Mouse (Mus musculus): ENCODE measurements around the gene Faf2. TPM values are rescaled to one million over a fixed set of nuclear protein-coding genes. Genes with fewer than 3 reads are reported as not detected.

Gene Faf2
- total and polyA plus RNA-seq, 3 experiments = 40.8 to 51.7 (median 43.7) TPM

DNA sequence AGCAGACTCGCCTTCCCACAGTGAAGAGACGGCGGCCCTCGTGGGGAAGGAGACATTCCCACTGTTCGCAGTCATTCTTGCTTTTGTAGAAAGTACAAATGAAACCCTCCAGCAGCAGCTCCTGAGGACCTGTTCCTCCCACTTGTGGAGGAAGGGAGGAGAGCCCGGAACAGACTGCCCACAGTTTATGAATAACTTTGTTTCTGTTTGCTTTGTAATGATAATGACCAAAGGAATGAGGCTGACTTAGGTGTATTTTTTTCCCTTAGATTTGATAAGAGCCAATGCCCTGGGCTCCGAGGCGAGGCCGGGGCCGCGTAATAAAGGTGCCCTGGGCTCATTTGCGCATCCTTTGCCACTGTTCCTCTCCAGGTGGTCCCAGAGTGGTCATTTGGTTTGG lies 39.8 kb downstream of the Faf2 start:
- Histone ChIP-seq H3K4me3 (replicated peaks in 1 of 3; ENCODE audit: low read depth in 2 of 3, low read length in 2 of 3, poor library complexity in 1 of 3) (no peak overlapping the region), H3K27me3 (replicated peaks) (no peaks in the 10 kb centered on the region), H3K27ac (ENCODE audit: insufficient read depth, low read depth) (no peak overlapping the region), H3K4me1 (ENCODE audit: control insufficient read depth in 1 of 2, insufficient read depth in 2 of 2) (no peaks in the 10 kb centered on the region), H3K79me2 (replicated peaks; ENCODE audit: control insufficient read depth, extremely low read depth, insufficient read depth, poor library complexity, severe bottlenecking) (no peaks in the 10 kb centered on the region), H3K9me3 (replicated peaks; ENCODE audit: low read length) (no peaks in the 10 kb centered on the region), H3K9ac (ENCODE audit: insufficient read depth, low read depth) (no peak overlapping the region), H3K36me3 (replicated peaks in 1 of 2; ENCODE audit: control insufficient read depth in 1 of 2, insufficient read depth in 1 of 2, low read length in 1 of 2) (peaks cover 60 to 89% of the 10 kb centered on the region in 2 experiments), H3K4me2 (ENCODE audit: insufficient read depth, low read depth, poor library complexity, severe bottlenecking) (no peak overlapping the region)
- no peak for TF ChIP-seq MAZ (IDR thresholded peaks at IDR 0.05; ENCODE audit: low read depth, low read length)
- no peak for TF ChIP-seq GABPA (IDR thresholded peaks at IDR 0.05; ENCODE audit: insufficient replicate concordance, low read depth, low read length)
- DNase-seq (ENCODE audit: extremely low read depth) = no peak
- in situ Hi-C loops (cut with MboI; ENCODE audit: low pct_ligation_motif_present, low pct_unique_long_range_greater_than_20kb, low sequenced_read_pairs) (no loop called here), dilution Hi-C loops (cut with MboI; ENCODE audit: extremely low pct_ligation_motif_present, extremely low pct_unique_long_range_greater_than_20kb, low sequenced_read_pairs) (no loop called here)

DNA sequence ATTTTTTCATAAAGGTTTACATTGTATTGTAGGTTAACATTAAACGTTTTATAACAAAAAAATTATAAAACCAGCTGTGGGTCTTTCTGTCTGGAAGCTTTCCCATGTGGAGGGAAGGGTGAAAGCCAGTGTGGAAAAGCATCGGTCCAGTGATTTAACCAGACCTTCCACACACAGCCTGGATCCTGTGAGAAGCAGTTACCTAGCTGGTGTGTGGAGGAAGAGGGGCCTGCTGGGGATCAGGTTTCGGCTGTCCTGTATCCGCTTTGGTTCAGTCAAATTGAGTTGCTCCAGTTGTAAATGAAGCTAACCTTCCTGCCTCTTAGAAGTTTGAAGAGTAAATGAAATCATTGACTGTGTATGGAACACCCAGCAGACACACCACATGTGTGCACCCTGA lies 42.4 kb downstream of the Faf2 start:
- Histone ChIP-seq H3K79me2 (replicated peaks; ENCODE audit: control insufficient read depth, extremely low read depth, insufficient read depth, poor library complexity, severe bottlenecking) (no peaks in the 10 kb centered on the region), H3K4me3 (replicated peaks in 1 of 3; ENCODE audit: low read depth in 2 of 3, low read length in 2 of 3, poor library complexity in 1 of 3) (no peak overlapping the region), H3K4me1 (ENCODE audit: control insufficient read depth in 1 of 2, insufficient read depth in 2 of 2) (no peaks in the 10 kb centered on the region), H3K27me3 (replicated peaks) (no peaks in the 10 kb centered on the region), H3K27ac (ENCODE audit: insufficient read depth, low read depth) (no peak overlapping the region), H3K36me3 (replicated peaks in 1 of 2; ENCODE audit: control insufficient read depth in 1 of 2, insufficient read depth in 1 of 2, low read length in 1 of 2) (peaks cover 53 to 77% of the 10 kb centered on the region in 2 experiments), H3K9ac (ENCODE audit: insufficient read depth, low read depth) (no peak overlapping the region), H3K4me2 (ENCODE audit: insufficient read depth, low read depth, poor library complexity, severe bottlenecking) (no peak overlapping the region), H3K9me3 (replicated peaks; ENCODE audit: low read length) (no peaks in the 10 kb centered on the region)
- DNase-seq (ENCODE audit: extremely low read depth) = no peak
- dilution Hi-C loops (cut with MboI; ENCODE audit: extremely low pct_ligation_motif_present, extremely low pct_unique_long_range_greater_than_20kb, low sequenced_read_pairs) = no loop called here
- no peak for TF ChIP-seq MAFK (IDR thresholded peaks at IDR 0.05; ENCODE audit: insufficient replicate concordance, low read length)
- no peak for TF ChIP-seq RAD21 (IDR thresholded peaks at IDR 0.05; ENCODE audit: low read depth, low read length)
- TF ChIP-seq SIN3A (IDR thresholded peaks at IDR 0.05; ENCODE audit: low read length) = no peak
- no peak for TF ChIP-seq MYC (IDR thresholded peaks at IDR 0.05; ENCODE audit: low read depth, low read length)
- TF ChIP-seq KAT2A (IDR thresholded peaks at IDR 0.05; ENCODE audit: insufficient replicate concordance, low read length) = no peak
- TF ChIP-seq TCF12 (IDR thresholded peaks at IDR 0.05; ENCODE audit: low read depth, low read length) = no peak
- in situ Hi-C loops (cut with MboI; ENCODE audit: low pct_ligation_motif_present, low pct_unique_long_range_greater_than_20kb, low sequenced_read_pairs) = no loop called here

DNA sequence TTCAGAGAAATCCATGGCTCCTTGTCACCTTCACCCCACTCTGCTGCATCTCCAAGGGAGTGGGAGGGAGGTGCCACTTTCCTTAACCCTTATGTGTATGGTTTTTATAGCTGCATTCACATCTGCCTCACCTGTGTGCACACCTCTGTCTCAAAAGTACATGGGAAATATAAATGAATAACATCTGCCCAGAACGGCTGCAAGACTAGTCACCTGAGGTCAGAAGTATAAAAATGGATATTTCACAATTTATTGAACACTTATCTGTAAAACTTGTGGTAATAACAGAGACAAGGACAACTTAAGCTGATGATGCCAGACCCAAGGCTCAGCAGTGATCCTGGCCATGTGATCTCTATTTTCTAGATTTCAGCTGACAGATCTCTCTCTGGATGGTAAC lies 42.9 kb downstream of the Faf2 start:
- dilution Hi-C loops (cut with MboI; ENCODE audit: extremely low pct_ligation_motif_present, extremely low pct_unique_long_range_greater_than_20kb, low sequenced_read_pairs) = no loop called here

More for the DNA sequence above, 42.9 kb downstream of the Faf2 start:
- no peaks in the 10 kb centered on the region for H3K4me1 ChIP-seq (ENCODE audit: control insufficient read depth in 1 of 2, insufficient read depth in 2 of 2)
- no peak overlapping the region for H3K9ac ChIP-seq (ENCODE audit: insufficient read depth, low read depth)
- H3K9me3 ChIP-seq (replicated peaks; ENCODE audit: low read length) = no peaks in the 10 kb centered on the region
- no peak for TF ChIP-seq RAD21 (IDR thresholded peaks at IDR 0.05; ENCODE audit: low read depth, low read length)
- TF ChIP-seq TBP (conservative IDR thresholded peaks at IDR 0.05; ENCODE audit: low read depth, low read length) = no peak
- TF ChIP-seq JUND (conservative IDR thresholded peaks at IDR 0.05; ENCODE audit: low read depth, low read length) = no peak
- TF ChIP-seq MEF2A (IDR thresholded peaks at IDR 0.05; ENCODE audit: borderline replicate concordance, low read depth, low read length) = no peak
- TF ChIP-seq NRF1 (IDR thresholded peaks at IDR 0.05; ENCODE audit: low read depth, low read length) = no peak
- no peak for TF ChIP-seq ZMIZ1 (IDR thresholded peaks at IDR 0.05; ENCODE audit: low read depth, low read length)
- no peak for TF ChIP-seq NELFE (IDR thresholded peaks at IDR 0.05; ENCODE audit: low read depth, low read length)
- no peak for TF ChIP-seq ZKSCAN1 (IDR thresholded peaks at IDR 0.05; ENCODE audit: borderline replicate concordance, low read depth, low read length)
- no peak for TF ChIP-seq USF1 (IDR thresholded peaks at IDR 0.05; ENCODE audit: low read depth, low read length)
- TF ChIP-seq ZNF384 (IDR thresholded peaks at IDR 0.05; ENCODE audit: low read depth, low read length) = no peak
- no peak for TF ChIP-seq MAFK (IDR thresholded peaks at IDR 0.05; ENCODE audit: insufficient replicate concordance, low read length)
- TF ChIP-seq HCFC1 (IDR thresholded peaks at IDR 0.05; ENCODE audit: low read depth, low read length) = no peak
- DNase-seq (ENCODE audit: extremely low read depth) = no peak
- H3K36me3 ChIP-seq (replicated peaks in 1 of 2; ENCODE audit: control insufficient read depth in 1 of 2, insufficient read depth in 1 of 2, low read length in 1 of 2) = peaks cover 51 to 74% of the 10 kb centered on the region in 2 experiments
- no peak overlapping the region for H3K27ac ChIP-seq (ENCODE audit: insufficient read depth, low read depth)
- H3K4me3 ChIP-seq (replicated peaks in 1 of 3; ENCODE audit: low read depth in 2 of 3, low read length in 2 of 3, poor library complexity in 1 of 3) = no peak overlapping the region
- H3K79me2 ChIP-seq (replicated peaks; ENCODE audit: control insufficient read depth, extremely low read depth, insufficient read depth, poor library complexity, severe bottlenecking) = no peaks in the 10 kb centered on the region
- H3K27me3 ChIP-seq (replicated peaks) = no peaks in the 10 kb centered on the region
- in situ Hi-C loops (cut with MboI; ENCODE audit: low pct_ligation_motif_present, low pct_unique_long_range_greater_than_20kb, low sequenced_read_pairs) = no loop called here
- H3K4me2 ChIP-seq (ENCODE audit: insufficient read depth, low read depth, poor library complexity, severe bottlenecking) = no peak overlapping the region

Data from CH12.LX (cell line).